Mouse (Mus musculus) frontal cortex, postnatal 25 days (tissue): ENCODE results near the gene Cep128.

Experiments
- DNase-seq, 2 experiments: peaks; one replicate each; pipeline ENCODE4 v3.0.0; 2022; ENCODE audit warnings: low spot score in 2 of 2

The Cep128 gene

DNA sequence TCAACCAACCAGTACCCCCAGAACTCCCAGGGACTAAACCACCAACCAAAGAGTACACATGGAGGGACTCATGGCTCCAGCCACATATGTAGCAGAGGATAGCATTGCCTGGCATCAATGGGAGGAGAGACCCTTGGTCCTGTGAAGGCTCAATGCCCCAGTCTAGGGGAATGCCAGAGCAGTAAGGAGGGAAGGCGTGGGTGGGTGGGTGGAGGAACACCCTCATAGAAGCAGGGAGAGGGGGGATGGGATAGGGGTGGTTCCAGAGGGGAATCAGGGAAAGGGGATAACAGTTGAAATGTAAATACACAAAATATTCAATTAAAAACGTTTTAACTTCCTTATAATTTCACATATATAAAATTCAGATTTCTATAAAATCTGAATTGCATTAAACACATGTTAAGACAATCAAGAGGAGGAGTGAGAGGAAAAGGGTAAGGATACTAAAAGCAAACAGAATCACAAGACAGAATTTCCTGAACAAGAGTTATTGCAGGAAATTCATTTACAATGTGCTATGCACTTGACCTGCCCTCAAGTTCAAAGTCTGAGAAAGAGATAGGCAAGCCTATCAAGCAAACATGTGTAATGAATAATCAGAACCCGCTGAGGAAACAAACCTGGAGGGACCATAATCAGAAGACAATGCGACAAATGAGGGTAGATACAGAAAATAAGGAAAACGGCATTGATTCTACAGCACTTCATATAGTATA lies 207.2 kb downstream of the Cep128 start:
- DNase-seq = no peak

DNA sequence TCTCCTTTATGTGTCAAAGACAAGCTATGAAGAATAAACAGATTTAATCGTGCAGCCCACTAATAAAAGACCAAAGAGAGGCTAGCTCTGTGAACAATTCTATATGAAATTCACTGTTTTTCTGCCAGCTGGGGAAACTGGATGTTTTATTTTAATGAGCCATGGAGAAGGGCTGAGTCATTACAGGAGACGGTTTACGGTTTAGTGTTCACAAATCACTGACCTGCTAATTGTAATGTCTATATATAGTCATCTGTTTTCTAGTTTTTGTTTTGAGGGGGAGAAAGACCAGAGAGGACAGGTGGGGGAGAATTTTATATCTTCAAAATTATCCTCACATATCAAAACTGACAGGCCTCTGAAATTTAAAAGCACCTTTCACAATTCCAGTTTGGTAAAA lies 212.6 kb downstream of the Cep128 start:
- no peak for DNase-seq

GRCm38 (mm10) chr12:91161015-91161730 lies 223.0 kb downstream of the Cep128 start:
- no peak for DNase-seq

- no peak for DNase-seq
Observed at GRCm38 (mm10) chr12:91158481-91158880, 225.7 kb downstream of the Cep128 start.

DNA sequence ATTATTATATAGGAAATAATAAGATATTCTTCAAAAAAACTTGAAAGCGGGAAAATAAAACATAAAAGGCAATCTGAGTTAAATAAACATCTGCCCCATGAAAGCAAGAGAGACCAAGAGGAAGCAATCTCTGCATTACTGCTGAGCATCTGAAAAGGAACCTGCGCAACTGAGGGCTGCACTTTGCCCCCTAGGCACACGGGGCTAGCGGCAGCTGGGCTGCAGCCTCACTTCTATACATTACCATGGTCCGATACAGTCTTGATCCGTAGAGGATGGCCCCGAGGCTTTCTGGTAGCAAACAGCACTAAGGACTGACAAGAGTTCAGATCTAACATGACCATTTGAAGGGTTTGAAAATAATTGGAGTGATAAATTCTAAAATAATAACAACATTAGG lies 230.2 kb downstream of the Cep128 start:
- no peak for DNase-seq

- no peak for DNase-seq
Observed at GRCm38 (mm10) chr12:91149152-91149551, 235.1 kb downstream of the Cep128 start.

DNA sequence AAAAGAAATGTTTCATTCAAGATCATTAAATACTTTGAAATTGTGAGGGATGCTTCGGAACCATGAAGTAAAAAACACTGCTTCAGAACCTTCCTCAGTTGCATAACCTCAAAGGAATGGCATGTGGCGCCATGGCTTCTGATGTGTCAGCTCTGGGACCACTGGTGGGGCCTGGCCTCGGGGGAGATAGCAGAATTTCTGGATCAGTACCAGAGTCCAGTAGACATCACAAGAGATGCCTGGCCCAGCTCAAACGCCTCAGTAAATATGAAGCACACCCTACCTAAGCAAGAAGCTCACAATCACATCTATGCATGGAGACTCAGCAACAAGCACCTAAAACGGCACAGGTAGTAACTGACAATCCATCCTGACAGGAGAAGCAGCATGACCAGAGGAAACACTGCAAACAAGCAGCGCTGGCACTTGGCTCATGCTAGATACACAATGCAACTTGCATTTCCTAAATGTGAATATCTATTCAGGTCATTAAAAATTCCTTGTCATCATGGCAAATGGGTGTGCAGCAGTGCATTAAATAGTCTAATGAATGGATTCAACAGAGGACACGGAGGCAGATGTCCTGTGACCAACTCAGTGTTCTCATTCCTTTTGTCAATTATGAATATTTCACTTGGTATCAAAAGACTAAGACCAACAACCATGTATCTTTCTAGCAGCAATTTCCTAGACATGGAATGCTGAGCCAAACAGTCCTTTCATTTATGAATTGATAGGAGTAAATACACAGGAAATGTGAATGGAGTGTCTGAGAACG lies 249.3 kb downstream of the Cep128 start:
- no peak for DNase-seq

DNA sequence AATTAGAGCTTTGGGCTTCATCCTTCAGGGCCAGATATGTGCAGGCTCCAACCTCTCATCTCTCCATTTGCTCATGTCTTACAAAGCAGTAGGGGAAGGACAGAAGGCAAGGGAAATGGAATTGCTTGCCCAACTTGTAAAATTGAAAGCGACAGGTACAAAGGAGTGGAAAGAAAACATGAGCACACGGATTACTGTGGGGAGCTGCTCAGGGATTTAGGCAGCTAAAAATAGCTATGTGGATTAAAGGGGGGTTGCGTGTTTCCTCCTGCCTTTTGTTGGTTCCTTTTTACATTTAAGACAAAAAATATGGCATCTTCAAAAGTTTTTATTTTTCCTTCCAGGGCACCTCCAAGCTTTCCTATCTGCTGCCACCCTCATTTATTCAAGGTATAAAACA lies 269.2 kb downstream of the Cep128 start:
- DNase-seq = no peak

DNA sequence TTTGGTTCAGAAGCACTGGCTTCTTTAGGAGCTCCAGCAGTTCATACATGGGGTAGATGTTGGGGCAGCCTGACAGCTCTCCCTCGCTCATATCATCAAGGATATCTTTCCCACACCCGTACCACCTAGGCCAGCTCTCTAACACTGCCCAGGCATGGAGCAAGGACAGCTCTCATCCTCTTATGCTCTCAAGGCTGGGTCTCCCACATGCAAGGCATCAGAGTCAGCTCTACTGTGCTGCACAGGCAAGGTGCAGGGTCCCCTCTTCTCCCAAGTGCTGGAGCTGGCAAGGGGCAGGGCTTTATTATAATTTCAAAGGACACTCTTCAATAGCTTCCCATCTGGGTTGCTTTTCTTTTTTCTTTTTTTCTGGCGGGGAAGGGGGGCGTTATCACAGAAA lies 280.9 kb downstream of the Cep128 start:
- DNase-seq = no peak

- DNase-seq = no peak
Observed at GRCm38 (mm10) chr12:91097869-91098268, 286.3 kb downstream of the Cep128 start.

DNA sequence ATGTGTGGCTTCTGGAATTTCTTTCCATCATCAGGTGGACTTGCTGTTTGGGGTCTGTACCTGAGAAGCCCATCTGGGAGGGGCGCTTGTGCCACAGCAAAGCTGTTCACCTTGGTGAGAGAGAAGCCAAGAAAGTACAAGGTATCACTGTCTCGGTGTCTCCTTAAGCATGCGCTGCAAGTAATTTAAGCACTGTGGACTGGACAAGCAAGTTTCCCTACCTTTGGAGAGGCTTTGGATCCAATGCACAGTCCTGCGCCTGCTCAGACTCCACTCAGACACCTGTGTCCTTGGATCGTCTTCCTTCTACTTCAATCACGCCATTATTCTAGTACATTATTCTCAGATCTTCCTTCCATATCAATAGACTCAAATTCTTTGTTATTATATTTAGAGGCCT lies 288.0 kb downstream of the Cep128 start:
- DNase-seq = no peak

DNA sequence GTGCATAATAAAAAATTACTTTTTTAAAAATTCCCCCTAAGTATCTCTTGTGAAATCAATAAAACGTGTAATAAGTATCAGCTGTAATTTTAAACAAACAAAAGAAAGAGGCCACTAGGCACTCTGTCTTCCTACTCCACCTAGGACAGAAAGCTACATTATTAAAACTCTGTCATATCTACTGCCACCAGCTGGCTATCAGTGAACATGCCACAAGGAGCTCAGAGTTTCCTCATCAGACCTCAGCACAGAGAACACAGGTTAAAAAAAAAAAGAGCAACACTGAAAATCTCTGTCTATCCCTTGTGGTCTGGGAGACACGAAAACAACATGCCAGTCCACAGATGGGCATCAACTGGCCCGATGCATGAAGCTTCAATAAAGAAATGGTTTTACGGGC lies 295.9 kb downstream of the Cep128 start:
- DNase-seq = no peak

DNA sequence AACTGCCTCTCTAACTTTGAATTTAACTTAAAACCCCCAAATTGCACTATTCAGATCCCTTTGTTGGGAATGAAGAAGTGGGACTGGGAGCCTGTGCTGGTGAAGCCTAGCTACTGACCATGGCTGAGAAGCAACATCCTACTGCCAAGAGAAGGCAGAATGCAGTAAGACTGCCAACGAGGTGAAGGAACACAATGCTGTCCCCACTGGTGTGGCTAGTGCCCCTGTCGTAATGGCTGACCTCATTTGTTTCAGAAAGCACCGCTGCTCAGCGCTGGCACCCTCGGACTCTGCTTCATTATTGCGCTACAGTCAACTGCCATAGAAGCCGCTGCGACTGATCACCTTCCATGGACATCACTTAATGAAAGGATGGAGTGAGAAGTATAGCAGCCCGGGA lies 298.2 kb downstream of the Cep128 start:
- no peak for DNase-seq

- no peak for DNase-seq
Observed at GRCm38 (mm10) chr12:91075600-91075999, 308.6 kb downstream of the Cep128 start.

DNA sequence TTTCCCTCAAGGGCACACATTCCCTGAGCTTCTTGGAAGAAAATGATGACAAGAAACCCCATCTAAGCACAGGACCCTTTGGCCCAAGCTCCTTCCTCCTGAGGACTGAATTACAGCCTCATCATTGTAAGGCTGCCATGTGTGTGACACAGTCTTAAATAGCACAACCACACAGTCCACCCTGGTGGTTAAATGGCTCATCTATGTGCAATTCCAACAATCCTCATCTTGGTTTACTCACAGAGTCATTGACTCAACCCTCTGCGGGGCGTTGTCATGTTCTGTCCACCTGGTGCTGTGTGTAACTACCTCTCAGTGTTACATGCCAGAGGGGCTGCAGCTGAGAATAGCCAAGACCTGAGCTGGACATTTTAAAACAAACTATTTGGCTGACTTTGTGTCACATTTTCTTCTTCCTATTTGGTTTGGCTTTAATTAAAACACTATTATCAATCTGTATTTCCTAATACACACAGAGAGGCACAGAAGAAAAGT lies 313.6 kb downstream of the Cep128 start:
- DNase-seq = no peak

DNA sequence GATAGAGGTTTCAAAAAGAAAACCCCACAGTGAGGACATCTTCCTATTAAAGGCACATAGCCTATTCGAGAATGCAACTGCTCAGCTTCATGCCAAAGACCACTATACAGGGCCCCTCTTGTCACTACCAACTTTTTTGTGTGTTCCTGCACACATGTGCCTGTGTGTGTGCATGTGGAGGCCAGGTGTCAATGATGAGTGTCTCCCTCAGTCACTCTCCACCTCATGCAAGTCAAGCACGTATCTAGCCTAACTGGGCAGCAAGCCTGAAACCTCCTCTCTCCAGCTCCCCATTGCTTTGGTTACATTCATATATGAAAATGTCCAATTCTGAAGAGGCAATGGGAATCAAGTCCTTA lies 317.1 kb downstream of the Cep128 start:
- no peak for DNase-seq

DNA sequence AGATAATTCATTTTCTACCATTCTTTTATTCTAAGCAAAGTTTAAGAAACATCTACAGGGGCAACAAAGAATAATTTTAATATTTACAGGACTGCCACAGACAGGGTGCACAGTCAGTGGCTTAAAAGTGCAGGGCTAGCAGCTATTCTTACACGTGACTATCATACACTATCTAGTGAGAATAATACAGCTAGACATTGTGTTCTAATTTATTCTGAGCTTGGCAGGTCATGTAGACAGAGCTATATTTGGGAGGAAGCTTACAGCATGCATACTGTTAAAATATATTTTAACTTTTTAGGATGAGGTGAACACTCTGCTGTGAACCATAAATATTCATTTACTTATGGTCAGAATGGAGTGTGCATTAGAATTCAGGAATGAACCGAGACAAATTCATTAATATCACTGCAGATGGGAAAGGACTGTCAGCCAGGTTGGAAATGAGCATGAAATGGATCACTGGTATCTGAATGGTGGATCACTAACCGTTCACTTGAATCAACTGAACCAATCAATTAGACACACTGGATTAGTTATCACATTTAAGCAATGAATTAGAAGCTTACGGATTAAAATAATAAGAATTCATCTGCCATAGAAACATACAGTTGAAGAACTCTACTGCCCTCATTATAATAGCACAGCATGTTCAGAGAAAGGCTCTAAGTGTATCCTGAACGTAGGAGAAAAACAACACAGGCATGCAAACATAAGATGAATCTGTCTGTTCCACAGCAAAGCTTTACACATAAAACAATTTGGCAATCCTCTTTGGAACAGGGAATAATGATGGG lies 317.7 kb downstream of the Cep128 start:
- no peak for DNase-seq

GRCm38 (mm10) chr12:91065423-91065822 lies 318.8 kb downstream of the Cep128 start:
- DNase-seq = no peak

DNA sequence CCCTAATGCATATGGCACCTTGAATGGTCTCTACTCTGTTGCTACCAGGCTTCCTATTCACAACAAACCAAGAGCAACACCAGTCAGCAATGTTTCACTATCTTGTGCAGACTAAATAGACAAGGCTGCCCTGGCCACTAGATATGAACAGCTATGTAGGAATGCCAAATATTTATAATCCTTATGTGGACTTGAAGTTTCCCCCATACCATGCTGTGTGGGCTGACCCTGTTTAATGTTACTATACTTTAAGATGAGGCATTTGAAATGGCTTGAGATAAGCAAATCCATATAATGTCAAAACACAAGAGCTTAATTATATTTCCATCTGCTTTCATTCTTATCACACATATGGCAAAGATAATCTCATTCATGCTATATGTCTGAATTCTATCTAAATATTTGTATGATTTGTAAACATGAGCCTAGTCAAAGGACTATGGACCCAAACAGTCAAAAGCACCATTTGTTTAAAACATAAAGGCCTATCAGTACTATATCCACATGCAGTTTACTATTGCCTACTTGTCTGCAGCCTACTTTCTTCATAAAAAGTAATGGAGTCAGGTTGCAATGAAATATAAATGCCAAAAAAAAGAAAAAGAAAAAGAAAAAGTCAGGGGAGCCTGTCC lies 319.7 kb downstream of the Cep128 start:
- DNase-seq = no peak

- no peak for DNase-seq
Observed at GRCm38 (mm10) chr12:91063337-91064015, 320.7 kb downstream of the Cep128 start.

GRCm38 (mm10) chr12:91062681-91063080 lies 321.5 kb downstream of the Cep128 start:
- DNase-seq = no peak
